In genomic region chr11:61468534-61468933, GRCm38 (mm10) we compare ENCODE assay signal across 12 mouse cellular contexts. TPM values are rescaled to one million over a fixed set of nuclear protein-coding genes. Genes with fewer than 3 reads are reported as not detected.
DNase-seq lines count a peak whose midpoint lies in the region; ATAC-seq and TF ChIP-seq lines count a peak whose summit lies in the region.
"Had no signal": no experiment of that assay in that cellular context is flagged by ENCODE, and none has a peak within 500 bp of the region (broad histone marks: within the 10 kb centered on the region; RNA-seq: fewer than 3 reads in every experiment).

No protein-coding gene starts in this region.

- H3K36me3 ChIP-seq in liver, postnatal 0 days (replicated peaks; ENCODE audit: insufficient read depth, low read length), result no peaks in the 10 kb centered on the region
- no peaks in the 10 kb centered on the region for H3K36me3 ChIP-seq in liver, embryonic 12.5 days
- H3K36me3 ChIP-seq: heart, embryonic 10.5 days; limb, embryonic 15.5 days had no signal

- 0 out of 2 replicates have a peak, but pooled peaks cover 3% of the 10 kb centered on the region for H3K4me1 ChIP-seq in liver, postnatal 0 days (ENCODE audit: insufficient read depth)
- no peaks in the 10 kb centered on the region for H3K4me1 ChIP-seq in liver, embryonic 12.5 days
- H3K4me1 ChIP-seq: heart, embryonic 10.5 days had no signal

- H3K4me2 ChIP-seq in liver, postnatal 0 days (ENCODE audit: low read depth, low read length), result 0 out of 2 replicates have a peak overlapping the region, but pooled peaks have one; percentile 8
- H3K4me2 ChIP-seq in liver, embryonic 12.5 days, result no peak overlapping the region
- H3K4me2 ChIP-seq: limb, embryonic 15.5 days had no signal

- no peak for TF ChIP-seq CTCF in liver, postnatal 0 days (IDR thresholded peaks at IDR 0.05; ENCODE audit: low read depth)

- ATAC-seq in liver, postnatal 0 days, result no peak
- no peak for ATAC-seq in liver, embryonic 12.5 days
- ATAC-seq: forebrain, embryonic 16.5 days had no signal

- no peak overlapping the region for H3K9ac ChIP-seq in liver, postnatal 0 days (replicated peaks)
- H3K9ac ChIP-seq in liver, embryonic 12.5 days, result no peak overlapping the region
- H3K9ac ChIP-seq: limb, embryonic 15.5 days had no signal

- no peaks in the 10 kb centered on the region for H3K9me3 ChIP-seq in liver, postnatal 0 days (ENCODE audit: low read length)
- H3K9me3 ChIP-seq in liver, embryonic 12.5 days (replicated peaks), result no peaks in the 10 kb centered on the region
- H3K9me3 ChIP-seq: heart, embryonic 10.5 days; limb, embryonic 15.5 days had no signal

- no peaks in the 10 kb centered on the region for H3K27me3 ChIP-seq in liver, postnatal 0 days (ENCODE audit: insufficient read depth, low read length)
- H3K27me3 ChIP-seq in liver, embryonic 12.5 days (replicated peaks), result no peaks in the 10 kb centered on the region
- H3K27me3 ChIP-seq: limb, embryonic 15.5 days had no signal

- no peak overlapping the region for H3K4me3 ChIP-seq in liver, postnatal 0 days (ENCODE audit: low read depth, low read length)
- H3K4me3 ChIP-seq in liver, embryonic 12.5 days, result no peak overlapping the region
- H3K4me3 ChIP-seq: heart, embryonic 10.5 days; limb, embryonic 15.5 days had no signal

- 0 out of 2 replicates have a peak overlapping the region, but pooled peaks have one; percentile 31 for H3K27ac ChIP-seq in liver, postnatal 0 days (ENCODE audit: low read depth)
- no peak overlapping the region for H3K27ac ChIP-seq in liver, embryonic 12.5 days
- H3K27ac ChIP-seq: heart, embryonic 10.5 days; limb, embryonic 15.5 days had no signal

- no peak for DNase-seq in liver, postnatal 0 days
- DNase-seq in cerebellum, adult 11 months, result peak; percentile 93
- DNase-seq in cerebellum, adult 9-11 months, result peak; percentile 98
- DNase-seq in lung, postnatal 36 days, result peak; percentile 36
- DNase-seq in kidney, adult 18-20 months, result no peak
- DNase-seq in kidney, postnatal 14 days, result no peak
- DNase-seq: kidney, adult 11 months; right cerebral cortex, postnatal 25 days had no signal

- no peak for TF ChIP-seq EP300 in liver, postnatal 0 days (IDR thresholded peaks at IDR 0.05; ENCODE audit: low read depth)

- 60% methylated on average over 4 of the region's 4 CpGs for WGBS in liver, postnatal 0 days (ENCODE audit: insufficient replicate concordance)
- WGBS in liver, embryonic 12.5 days (ENCODE audit: insufficient replicate concordance), result 59% methylated on average over 4 of the region's 4 CpGs

RNA-seq across cellular contexts. Expression of gene Rnf112, which starts 14.6 kb away (rescaled TPM):
- 0.04 and 0.06 TPM in 2 replicates for polyA plus RNA-seq in liver, postnatal 0 days (2015; fragmentation: Nextera tagmentation; extraction: Ambion mirVana)
- 0.13 and 0.14 TPM in 2 replicates for polyA plus RNA-seq in liver, embryonic 12.5 days (2016; fragmentation: Nextera tagmentation; extraction: Ambion mirVana)

RNA-seq across cellular contexts. Expression of gene Mfap4, which starts 16.7 kb away (rescaled TPM):
- polyA plus RNA-seq in liver, postnatal 0 days (2015; fragmentation: Nextera tagmentation; extraction: Ambion mirVana), result 4.9 TPM in 2 replicates
- 11.0 and 16.3 TPM in 2 replicates for polyA plus RNA-seq in liver, embryonic 12.5 days (2016; fragmentation: Nextera tagmentation; extraction: Ambion mirVana)

RNA-seq across cellular contexts. Expression of gene Mapk7, which starts 25.7 kb away (rescaled TPM):
- 4.8 and 5.6 TPM in 2 replicates for polyA plus RNA-seq in liver, postnatal 0 days (2015; fragmentation: Nextera tagmentation; extraction: Ambion mirVana)
- polyA plus RNA-seq in liver, embryonic 12.5 days (2016; fragmentation: Nextera tagmentation; extraction: Ambion mirVana), result 12.9 and 14.8 TPM in 2 replicates

RNA-seq across cellular contexts. Expression of gene B9d1, which starts 36.4 kb away (rescaled TPM):
- polyA plus RNA-seq in liver, postnatal 0 days (2015; fragmentation: Nextera tagmentation; extraction: Ambion mirVana), result 1.4 and 1.6 TPM in 2 replicates
- polyA plus RNA-seq in liver, embryonic 12.5 days (2016; fragmentation: Nextera tagmentation; extraction: Ambion mirVana), result 4.8 TPM in 2 replicates

Comparison
In these comparisons a context has a peak if more than half of its experiments do, and no peak if none do; other contexts are left out.
1. DNase-seq: peak in cerebellum, adult 11 months (single experiment), cerebellum, adult 9-11 months (single experiment) and lung, postnatal 36 days (single experiment); none in liver, postnatal 0 days (single experiment), kidney, adult 18-20 months (single experiment) and kidney, postnatal 14 days (single experiment).